Mouse (Mus musculus) heart, postnatal 0 days (tissue): ENCODE measurements at regions not wholly inside any gene's neighbourhood (a gene's known extent, or its start where the extent isn't known, plus 50 kb on each side); places are given as distances from the start of the nearest gene placed in this dataset.

Experiments
- ATAC-seq: fragments of 200-750 bp; cut with Nextera tagmentation; 2 replicates; pipeline ENCODE4 v1.8.0; 2017; ENCODE audit warnings: low read depth, moderate number of reproducible peaks, moderate library complexity; ENCODE audit not compliant: insufficient read depth
- DNase-seq: peaks from one replicate; pipeline ENCODE4 v3.0.0-alpha.2; 2016; ENCODE audit warnings: low spot score
- H3K27ac ChIP-seq: fragments of 300-500 bp; sonication (generic); 2 replicates; pipeline ENCODE4 v1.5.1; 2014; ENCODE audit warnings: low read depth, mild to moderate bottlenecking
- H3K27me3 ChIP-seq: fragments of 300-500 bp; sonication (generic); 2 replicates; pipeline ENCODE4 v1.6.1; 2014; ENCODE audit warnings: low read length, mixed read lengths; ENCODE audit not compliant: control insufficient read depth, insufficient read depth
- H3K36me3 ChIP-seq: fragments of 300-500 bp; sonication (generic); replicated peaks from 2 replicates; pipeline ENCODE4 v1.6.1; 2014; ENCODE audit warnings: low read length, mixed read lengths; ENCODE audit not compliant: control insufficient read depth, insufficient read depth
- H3K4me1 ChIP-seq: fragments of 300-500 bp; sonication (generic); 2 replicates; pipeline ENCODE4 v1.6.1; 2014; ENCODE audit warnings: antibody characterized with exemption; ENCODE audit not compliant: control insufficient read depth, insufficient read depth
- H3K4me2 ChIP-seq: fragments of 300-500 bp; sonication (generic); 2 replicates; pipeline ENCODE4 v1.6.1; 2014; ENCODE audit warnings: low read depth, mild to moderate bottlenecking, low read length, moderate library complexity
- H3K4me3 ChIP-seq: fragments of 300-500 bp; sonication (generic); 2 replicates; pipeline ENCODE4 v1.5.1; 2014; ENCODE audit warnings: low read depth, low read length
- H3K9ac ChIP-seq: fragments of 300-500 bp; sonication (generic); replicated peaks from 2 replicates; pipeline ENCODE4 v1.6.1; 2014; ENCODE audit warnings: low read depth, low read length, mixed read lengths
- H3K9me3 ChIP-seq: fragments of 300-500 bp; sonication (generic); replicated peaks from 2 replicates; pipeline ENCODE4 v1.6.1; 2016; ENCODE audit warnings: low read length; ENCODE audit not compliant: control insufficient read depth
- CTCF ChIP-seq: IDR thresholded peaks from 2 replicates; pipeline ENCODE4 v1.5.1; 2016; ENCODE audit warnings: antibody characterized with exemption, control low read depth, low read depth
- EP300 ChIP-seq: IDR thresholded peaks from 2 replicates; pipeline ENCODE4 v1.6.1; 2016; ENCODE audit warnings: antibody characterized with exemption, low read depth
- WGBS: fragments of 180-500 bp; shearing (Covaris S2); extraction: QIAGEN DNeasy Blood & Tissue Kit; methylation state at CpG from one replicate; pipeline ENCODE4 v1.1.7; 2014; 5-methylcytosine and 5-hydroxymethylcytosine counted together

- no peak overlapping the region for H3K27ac ChIP-seq
- 56% methylated on average over 5 of the region's 5 CpGs for WGBS
Observed at GRCm38 (mm10) chr3:103464181-103464580, 110.8 kb upstream of the Syt6 start.

GRCm38 (mm10) chr3:103464729-103465128 is 110.3 kb upstream of the Syt6 start:
- Histone ChIP-seq H3K9me3 (no peaks in the 10 kb centered on the region), H3K27me3 (no peaks in the 10 kb centered on the region), H3K4me1 (no peaks in the 10 kb centered on the region), H3K4me3 (no peak overlapping the region), H3K9ac (no peak overlapping the region), H3K27ac (no peak overlapping the region), H3K4me2 (no peak overlapping the region), H3K36me3 (no peaks in the 10 kb centered on the region)
- no peak for TF ChIP-seq CTCF
- ATAC-seq (no peak), DNase-seq (no peak)
- WGBS: 39% methylated on average over 4 of the region's 4 CpGs

More at GRCm38 (mm10) chr3:103464181-103464580, 110.8 kb upstream of the Syt6 start:
- Histone ChIP-seq H3K9me3 (no peaks in the 10 kb centered on the region), H3K4me1 (no peaks in the 10 kb centered on the region), H3K36me3 (no peaks in the 10 kb centered on the region), H3K27me3 (no peaks in the 10 kb centered on the region), H3K9ac (no peak overlapping the region), H3K4me2 (no peak overlapping the region), H3K4me3 (no peak overlapping the region)
- no peak for ATAC-seq
- TF ChIP-seq EP300: no peak
- TF ChIP-seq CTCF: no peak
- no peak for DNase-seq

GRCm38 (mm10) chr3:103465132-103465690 is 109.8 kb upstream of the Syt6 start:
- Histone ChIP-seq H3K36me3 (no peaks in the 10 kb centered on the region), H3K9me3 (no peaks in the 10 kb centered on the region), H3K9ac (no peak overlapping the region), H3K27me3 (no peaks in the 10 kb centered on the region), H3K4me3 (no peak overlapping the region), H3K4me1 (no peaks in the 10 kb centered on the region), H3K4me2 (no peak overlapping the region), H3K27ac (no peak overlapping the region)
- TF ChIP-seq EP300 (no peak), CTCF (no peak)
- DNase-seq: no peak
- ATAC-seq: no peak
- WGBS: 65% methylated on average over 7 of the region's 7 CpGs

GRCm38 (mm10) chr3:103465948-103466347 is 109.1 kb upstream of the Syt6 start:
- H3K4me2 ChIP-seq: no peak overlapping the region
- H3K4me1 ChIP-seq: no peaks in the 10 kb centered on the region
- H3K4me3 ChIP-seq: no peak overlapping the region
- ATAC-seq (no peak), DNase-seq (no peak)
- H3K36me3 ChIP-seq: no peaks in the 10 kb centered on the region
- TF ChIP-seq EP300: no peak
- H3K9ac ChIP-seq: no peak overlapping the region
- WGBS: 68% methylated on average over 2 of the region's 2 CpGs
- no peaks in the 10 kb centered on the region for H3K9me3 ChIP-seq
- H3K27me3 ChIP-seq: no peaks in the 10 kb centered on the region
- no peak overlapping the region for H3K27ac ChIP-seq

GRCm38 (mm10) chr3:103470586-103471400 is 104.2 kb upstream of the Syt6 start:
- DNase-seq (no peak), ATAC-seq (no peak)
- Histone ChIP-seq H3K9me3 (no peaks in the 10 kb centered on the region), H3K9ac (no peak overlapping the region), H3K27ac (no peak overlapping the region), H3K36me3 (no peaks in the 10 kb centered on the region), H3K27me3 (no peaks in the 10 kb centered on the region), H3K4me3 (no peak overlapping the region), H3K4me1 (no peaks in the 10 kb centered on the region), H3K4me2 (no peak overlapping the region)
- WGBS: 85% methylated on average over 15 of the region's 15 CpGs
- no peak for TF ChIP-seq CTCF
- no peak for TF ChIP-seq EP300

GRCm38 (mm10) chr3:103472598-103472997 is 102.4 kb upstream of the Syt6 start:
- Histone ChIP-seq H3K9ac (no peak overlapping the region), H3K36me3 (no peaks in the 10 kb centered on the region), H3K4me2 (no peak overlapping the region), H3K27ac (no peak overlapping the region), H3K4me1 (no peaks in the 10 kb centered on the region), H3K9me3 (no peaks in the 10 kb centered on the region), H3K4me3 (no peak overlapping the region), H3K27me3 (no peaks in the 10 kb centered on the region)
- DNase-seq (no peak), ATAC-seq (no peak)
- 48% methylated on average over 10 of the region's 10 CpGs for WGBS
- no peak for TF ChIP-seq EP300
